Mouse (Mus musculus) spleen, adult 2 months (tissue): ENCODE measurements around the gene Rcn1. TPM values are rescaled to one million over a fixed set of nuclear protein-coding genes. Genes with fewer than 3 reads are reported as not detected.

Experiments used
- DNase-seq, 2 experiments: peaks; one replicate each; pipeline versions ENCODE4 v3.0.0 to v3.0.0-alpha.2; 2012 to 2021; ENCODE audit warnings: low spot score in 2 of 2, low read depth in 1 of 2
- H3K27ac ChIP-seq: fragments of 200-500 bp; 2 replicates; pipeline ENCODE4 v1.5.1; 2012; ENCODE audit warnings: low read length, inconsistent platforms; ENCODE audit not compliant: insufficient read depth
- H3K27me3 ChIP-seq: fragments of 200-500 bp; 2 replicates; pipeline ENCODE4 v1.6.1; 2012; ENCODE audit warnings: mild to moderate bottlenecking, moderate library complexity, low read length, inconsistent platforms; ENCODE audit not compliant: control insufficient read depth, insufficient read depth
- H3K36me3 ChIP-seq: fragments of 200-500 bp; 2 replicates; pipeline ENCODE4 v1.6.1; 2012; ENCODE audit warnings: mild to moderate bottlenecking, low read length, inconsistent platforms; ENCODE audit not compliant: control insufficient read depth, insufficient read depth
- H3K4me1 ChIP-seq: fragments of 200-500 bp; 2 replicates; pipeline ENCODE4 v1.6.1; 2011; ENCODE audit warnings: inconsistent platforms; ENCODE audit not compliant: control insufficient read depth, insufficient read depth, insufficient read length
- H3K4me3 ChIP-seq: fragments of 200-500 bp; 2 replicates; pipeline ENCODE4 v1.5.1; 2011; ENCODE audit warnings: mild to moderate bottlenecking, inconsistent platforms; ENCODE audit not compliant: insufficient read depth, insufficient read length; ENCODE audit errors: extremely low read depth
- CTCF ChIP-seq: fragments of 200-500 bp; IDR thresholded peaks from 2 replicates; pipeline ENCODE4 v1.5.1; 2011; ENCODE audit warnings: mild to moderate bottlenecking, inconsistent platforms; ENCODE audit not compliant: insufficient read depth, insufficient read length, insufficient replicate concordance; ENCODE audit errors: extremely low read depth
- POLR2A ChIP-seq: fragments of 200-500 bp; IDR thresholded peaks from 2 replicates; pipeline ENCODE4 v1.6.1; 2011; ENCODE audit warnings: low read depth, low read length, inconsistent platforms
- WGBS: fragments of 180-500 bp; shearing (Covaris S2); methylation state at CpG from one replicate; pipeline ENCODE4 v1.1.7; 2018; 5-methylcytosine and 5-hydroxymethylcytosine counted together
- polyA plus RNA-seq: library from polyadenylated mRNA; depleted of rRNA; stranded (reverse); fragments of >200 nt; gene quantifications from 2 replicates; pipeline ENCODE4 v1.2.3, GENCODE M21; 2012

The Rcn1 gene
- polyA plus RNA-seq, 1 experiment = 5.1 TPM

- TF ChIP-seq POLR2A (no peak), CTCF (no peak)
- peaks cover 4% of the 10 kb centered on the region for H3K36me3 ChIP-seq
- no peak for DNase-seq
- H3K27ac ChIP-seq = no peak overlapping the region
- H3K27me3 ChIP-seq = no peaks in the 10 kb centered on the region
- WGBS = 85% methylated on average over 9 of the region's 9 CpGs
- no peak overlapping the region for H3K4me3 ChIP-seq
- H3K4me1 ChIP-seq = no peaks in the 10 kb centered on the region; the same call in 1 of the 2 replicates
These were observed 3.1 kb downstream of the Rcn1 start for GRCm38 (mm10) chr2:105396066-105396465.

- Histone ChIP-seq H3K27me3 (no peaks in the 10 kb centered on the region), H3K4me3 (no peak overlapping the region), H3K27ac (no peak overlapping the region), H3K36me3 (peaks cover 6% of the 10 kb centered on the region), H3K4me1 (no peaks in the 10 kb centered on the region; the same call in 1 of the 2 replicates)
- WGBS = 84% methylated on average over 4 of the region's 4 CpGs
- TF ChIP-seq POLR2A (no peak; the same call in 1 of the 2 replicates), CTCF (no peak)
- no peak for DNase-seq
These were observed 4.7 kb downstream of the Rcn1 start for GRCm38 (mm10) chr2:105394375-105394774.

GRCm38 (mm10) chr2:105392514-105392913, 6.6 kb downstream of the Rcn1 start:
- H3K27ac ChIP-seq = no peak overlapping the region
- H3K4me3 ChIP-seq = no peak overlapping the region
- TF ChIP-seq POLR2A = no peak
- no peak for TF ChIP-seq CTCF
- no peaks in the 10 kb centered on the region for H3K4me1 ChIP-seq
- 83% methylated on average over 2 of the region's 2 CpGs for WGBS
- peaks cover 9% of the 10 kb centered on the region for H3K36me3 ChIP-seq
- no peak for DNase-seq
- H3K27me3 ChIP-seq = no peaks in the 10 kb centered on the region

- H3K4me3 ChIP-seq = no peak overlapping the region
- no peaks in the 10 kb centered on the region for H3K27me3 ChIP-seq
- TF ChIP-seq CTCF = no peak
- 92% methylated on average over 4 of the region's 4 CpGs for WGBS
- H3K4me1 ChIP-seq = no peaks in the 10 kb centered on the region
- H3K27ac ChIP-seq = no peak overlapping the region
- H3K36me3 ChIP-seq = peaks cover 9% of the 10 kb centered on the region
- no peak for DNase-seq
These were observed 7.7 kb downstream of the Rcn1 start for GRCm38 (mm10) chr2:105391414-105391784.

GRCm38 (mm10) chr2:105390653-105391413, 8.3 kb downstream of the Rcn1 start:
- TF ChIP-seq POLR2A (no peak), CTCF (no peak)
- H3K27me3 ChIP-seq = no peaks in the 10 kb centered on the region
- WGBS = 88% methylated on average over 6 of the region's 6 CpGs
- peaks cover 9% of the 10 kb centered on the region for H3K36me3 ChIP-seq
- H3K4me3 ChIP-seq = no peak overlapping the region
- H3K27ac ChIP-seq = no peak overlapping the region
- no peak for DNase-seq
- H3K4me1 ChIP-seq = no peaks in the 10 kb centered on the region

GRCm38 (mm10) chr2:105389007-105389890, 9.9 kb downstream of the Rcn1 start:
- H3K36me3 ChIP-seq = peaks cover 8% of the 10 kb centered on the region
- no peak for TF ChIP-seq CTCF
- no peak for TF ChIP-seq POLR2A
- H3K27me3 ChIP-seq = no peaks in the 10 kb centered on the region
- no peaks in the 10 kb centered on the region for H3K4me1 ChIP-seq
- no peak for DNase-seq
- H3K4me3 ChIP-seq = no peak overlapping the region
- 80% methylated on average over 17 of the region's 17 CpGs for WGBS
- no peak overlapping the region for H3K27ac ChIP-seq

GRCm38 (mm10) chr2:105386418-105386817, 12.7 kb downstream of the Rcn1 start:
- WGBS = 70% methylated on average over 4 of the region's 4 CpGs
- TF ChIP-seq POLR2A = no peak
- no peak for TF ChIP-seq CTCF
- Histone ChIP-seq H3K27ac (no peak overlapping the region), H3K27me3 (no peaks in the 10 kb centered on the region), H3K4me3 (no peak overlapping the region), H3K4me1 (no peaks in the 10 kb centered on the region), H3K36me3 (peaks cover 5% of the 10 kb centered on the region)
- DNase-seq = no peak
